Mouse (Mus musculus): ENCODE results near the gene Acat2.
"Not testable (repeated sequence)": the region's sequence is repeated elsewhere in the genome, so short reads cannot be mapped to it uniquely, and the experiment has no call there.

Acat2 gene

DNA sequence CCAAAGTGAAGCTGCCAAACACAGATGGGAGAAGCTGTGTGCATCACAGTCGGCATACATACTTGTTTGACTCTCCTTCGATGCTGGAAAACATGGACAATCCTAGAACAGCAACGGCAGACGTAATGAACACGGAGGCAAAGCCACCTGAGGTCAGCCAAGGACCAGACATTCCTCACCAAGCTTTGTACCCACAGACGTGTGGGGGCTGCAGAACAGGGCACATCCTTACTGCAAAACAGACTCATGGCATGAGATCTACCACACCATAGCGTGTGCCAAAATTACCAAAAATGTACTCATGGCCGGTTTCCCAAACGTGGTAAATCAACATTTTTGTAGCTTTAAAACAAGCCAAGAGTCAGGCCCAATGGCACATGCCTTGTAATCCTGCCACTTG, 54.1 kb downstream of the Acat2 start:
- no peak for DNase-seq (ENCODE audit: low spot score in 2 of 2)

DNA sequence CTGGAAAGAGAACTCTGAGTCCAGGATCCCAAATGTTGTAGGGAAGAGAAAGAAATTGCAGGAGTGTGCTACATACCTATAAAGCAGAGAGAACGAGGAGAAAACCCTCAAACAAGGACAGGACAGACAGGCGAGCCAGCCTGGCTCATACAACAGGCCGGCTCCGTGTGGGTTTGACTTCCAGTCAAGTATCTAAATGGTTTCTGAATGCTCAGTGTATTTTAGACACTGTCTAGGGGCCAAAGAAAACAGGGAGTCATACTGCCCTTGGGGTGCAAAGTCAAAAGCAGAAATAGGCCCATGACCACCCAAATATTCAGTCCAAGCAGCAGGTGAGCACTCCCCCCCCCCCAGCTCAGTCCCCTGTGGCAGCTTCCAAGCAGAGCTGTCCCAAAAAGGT, 54.7 kb downstream of the Acat2 start:
- no peak for DNase-seq (ENCODE audit: low spot score in 2 of 2)

DNA sequence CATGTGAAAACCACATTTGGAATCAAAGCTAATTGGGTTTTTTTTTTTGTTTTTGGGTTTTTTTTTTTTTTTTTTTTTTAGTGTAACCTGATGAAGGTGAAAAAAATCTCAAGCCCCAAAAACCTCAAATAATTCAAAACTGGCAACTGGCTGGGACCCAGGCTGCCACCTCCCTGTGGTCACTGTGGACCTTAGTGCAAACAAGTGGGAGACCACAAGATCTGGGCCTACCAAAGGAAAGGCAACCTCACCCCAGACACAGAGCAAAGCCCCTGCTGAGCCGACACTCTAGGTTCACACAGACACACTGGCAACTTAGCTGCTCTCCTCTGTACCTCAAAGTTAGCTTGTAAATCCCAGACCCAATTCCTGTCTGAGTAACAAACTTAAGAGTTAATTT, 56.2 kb downstream of the Acat2 start:
- DNase-seq (ENCODE audit: low spot score in 2 of 2): no peak

DNA sequence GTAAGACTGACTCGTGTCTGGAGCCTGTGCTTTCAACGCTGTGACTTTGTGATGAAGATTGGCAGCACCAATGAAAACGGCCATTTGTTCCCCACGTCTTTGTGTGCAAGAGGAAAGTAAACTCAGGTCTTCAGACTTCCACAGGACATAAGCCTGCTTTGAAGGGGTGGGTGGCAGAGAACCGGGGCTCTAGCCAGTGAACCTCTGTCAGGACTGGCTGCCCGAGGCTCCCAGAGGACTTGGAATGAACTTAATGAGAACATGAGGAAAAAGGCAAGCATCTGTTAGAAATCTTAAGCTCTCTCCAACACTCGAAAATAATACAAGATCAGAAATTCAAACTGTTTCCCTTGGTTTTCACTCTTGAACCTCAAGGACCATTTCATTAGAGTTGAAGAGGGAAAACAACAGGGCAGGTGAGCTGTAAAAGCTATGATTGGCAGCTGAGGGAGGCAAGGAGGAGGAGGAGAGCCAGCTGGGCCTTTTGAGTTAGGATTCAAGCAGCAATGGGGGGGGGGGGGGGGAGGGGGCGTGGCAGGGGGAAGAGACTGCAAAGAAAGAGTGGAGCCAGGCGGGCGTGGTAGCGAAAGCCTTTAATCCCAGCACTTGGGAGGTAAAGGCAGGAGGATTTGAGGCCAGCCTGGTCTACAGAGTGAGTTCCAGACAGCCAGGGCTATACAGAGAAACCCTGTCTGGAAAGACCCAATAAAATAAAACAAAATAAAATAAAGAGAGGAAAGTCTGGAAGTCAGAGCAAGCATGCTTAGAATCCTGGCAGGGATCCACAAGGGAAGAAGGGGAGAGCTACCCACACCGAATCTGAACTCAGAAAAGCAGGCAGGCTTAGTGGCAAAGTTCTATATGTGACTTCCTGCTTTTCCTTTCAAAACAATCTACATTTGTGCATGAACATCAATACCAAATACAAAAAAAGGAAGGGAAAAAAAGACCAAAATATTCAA, 56.9 kb downstream of the Acat2 start:
- DNase-seq (ENCODE audit: low spot score in 2 of 2): no peak

DNA sequence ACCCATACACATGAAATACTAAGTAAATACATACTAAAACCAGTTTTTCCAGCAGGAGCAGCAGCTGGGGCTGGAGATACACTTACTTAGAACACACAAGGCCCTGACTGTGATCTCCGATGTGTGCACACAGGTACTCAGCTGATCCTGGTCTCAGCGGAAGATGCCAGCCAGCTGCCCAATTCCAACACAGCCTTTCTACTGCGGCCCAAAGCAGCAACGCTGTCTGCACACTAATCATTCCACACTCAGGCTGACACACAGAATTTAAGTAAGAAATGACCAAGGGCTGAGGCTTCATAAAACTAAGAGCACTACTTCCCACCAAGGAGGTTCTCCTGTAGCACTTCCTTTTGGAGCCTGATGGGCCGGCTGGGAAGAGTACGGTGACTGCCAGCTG, 58.3 kb downstream of the Acat2 start:
- DNase-seq (ENCODE audit: low spot score in 2 of 2): no peak

DNA sequence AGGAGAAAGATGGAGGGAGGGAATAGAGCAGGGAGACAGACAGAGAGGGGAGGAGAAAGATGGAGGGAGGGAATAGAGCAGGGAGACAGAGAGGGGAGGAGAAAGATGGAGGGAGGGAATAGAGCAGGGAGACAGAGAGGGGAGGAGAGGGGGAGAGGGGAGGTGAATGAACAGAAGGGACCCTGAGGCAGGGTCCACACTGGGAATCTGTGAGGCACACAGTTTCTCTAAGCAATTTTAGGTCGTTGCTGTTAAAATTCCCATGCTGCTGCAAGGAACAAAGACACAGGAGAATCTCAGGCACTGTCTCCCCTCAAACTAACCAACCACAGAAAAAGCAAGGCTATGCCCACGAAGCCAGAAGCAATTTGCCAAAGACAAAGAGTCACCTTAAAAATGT, 61.9 kb downstream of the Acat2 start:
- DNase-seq (ENCODE audit: low spot score in 2 of 2): not testable (repeated sequence)

DNA sequence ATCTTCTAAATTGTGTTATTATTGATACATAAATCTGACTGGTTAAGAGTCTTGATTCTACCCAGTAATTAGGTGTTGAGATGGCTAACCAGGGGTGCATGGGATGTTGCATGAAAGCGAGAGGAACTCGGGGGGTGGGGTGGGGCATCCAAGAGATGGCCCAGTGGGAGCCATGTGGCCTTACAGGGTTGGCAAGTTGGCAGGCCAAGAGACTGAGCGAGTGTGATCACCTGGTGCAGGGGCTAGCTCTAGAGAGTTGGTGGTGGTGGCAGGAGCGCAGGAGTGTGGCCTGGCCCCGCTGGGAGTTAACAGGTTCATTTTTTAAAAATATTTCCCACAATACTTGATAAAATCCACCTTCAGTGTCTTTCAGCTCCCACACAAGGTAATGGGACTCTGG, 62.9 kb downstream of the Acat2 start:
- no peak for DNase-seq (ENCODE audit: low spot score in 2 of 2)
